In genomic region chr2:157457100-157457806, GRCm38 (mm10) we compare ENCODE assay signal across 8 mouse cellular contexts. TPM values are rescaled to one million over a fixed set of nuclear protein-coding genes. Genes with fewer than 3 reads are reported as not detected.
DNase-seq lines count a peak whose midpoint lies in the region; ATAC-seq lines count a peak whose summit lies in the region.

No protein-coding gene starts in this region.

- peak; percentile 94 for DNase-seq in 3134 (ENCODE audit: extremely low read depth, insufficient read length, low spot score)
- peak; percentile 93 for DNase-seq in adrenal gland, postnatal 25 days
- DNase-seq in heart, adult 18-20 months: peak; percentile 91 to 94
- DNase-seq in kidney, adult 18-20 months: peak; percentile 92
- DNase-seq in limb, embryonic 10.5 days (ENCODE audit: low spot score): peak; percentile 96
- peak; percentile 74 for DNase-seq in skeletal muscle tissue, adult 2 months (ENCODE audit: low read depth, low spot score)

- H3K4me3 ChIP-seq in embryonic facial prominence, embryonic 12.5 days: peak overlapping the region; percentile 31
- peak overlapping the region; percentile 52 for H3K4me3 ChIP-seq in limb, embryonic 10.5 days
- peak overlapping the region; percentile 34 for H3K4me3 ChIP-seq in midbrain, embryonic 12.5 days

- no peaks in the 10 kb centered on the region for H3K9me3 ChIP-seq in embryonic facial prominence, embryonic 12.5 days
- H3K9me3 ChIP-seq in limb, embryonic 10.5 days (replicated peaks): no peaks in the 10 kb centered on the region
- H3K9me3 ChIP-seq in midbrain, embryonic 12.5 days: no peaks in the 10 kb centered on the region

- H3K27me3 ChIP-seq in embryonic facial prominence, embryonic 12.5 days: no peaks in the 10 kb centered on the region
- H3K27me3 ChIP-seq in limb, embryonic 10.5 days (ENCODE audit: low read depth, poor library complexity, severe bottlenecking): peaks cover 6% of the 10 kb centered on the region; the same call in 1 of the 2 replicates
- peaks cover 11% of the 10 kb centered on the region; the same call in 1 of the 2 replicates for H3K27me3 ChIP-seq in midbrain, embryonic 12.5 days

- H3K27ac ChIP-seq in embryonic facial prominence, embryonic 12.5 days: peak overlapping the region; percentile 68
- H3K27ac ChIP-seq in limb, embryonic 10.5 days: peak overlapping the region; percentile 99
- H3K27ac ChIP-seq in midbrain, embryonic 12.5 days (replicated peaks): peak overlapping the region; percentile 85

- H3K4me1 ChIP-seq in embryonic facial prominence, embryonic 12.5 days: peaks cover 41% of the 10 kb centered on the region
- peaks cover 57% of the 10 kb centered on the region for H3K4me1 ChIP-seq in limb, embryonic 10.5 days
- peaks cover 52% of the 10 kb centered on the region for H3K4me1 ChIP-seq in midbrain, embryonic 12.5 days

- peak; percentile 77 for ATAC-seq in embryonic facial prominence, embryonic 12.5 days (ENCODE audit: insufficient number of reproducible peaks, insufficient read depth, low FRiP score, low TSS enrichment)
- ATAC-seq in midbrain, embryonic 12.5 days (ENCODE audit: low FRiP score, low read depth): peak; percentile 80

- H3K36me3 ChIP-seq in embryonic facial prominence, embryonic 12.5 days: peaks cover 54% of the 10 kb centered on the region
- H3K36me3 ChIP-seq in limb, embryonic 10.5 days: peaks cover 73% of the 10 kb centered on the region
- H3K36me3 ChIP-seq in midbrain, embryonic 12.5 days: peaks cover 18% of the 10 kb centered on the region

- 2% methylated on average over 56 of the region's 56 CpGs for WGBS in embryonic facial prominence, embryonic 12.5 days
- 1% methylated on average over 56 of the region's 56 CpGs for WGBS in limb, embryonic 10.5 days
- WGBS in midbrain, embryonic 12.5 days: under 1% methylated on average over 56 of the region's 56 CpGs

- peak overlapping the region; percentile 56 for H3K4me2 ChIP-seq in embryonic facial prominence, embryonic 12.5 days (replicated peaks)
- peak overlapping the region; percentile 54 for H3K4me2 ChIP-seq in midbrain, embryonic 12.5 days (replicated peaks)

- peak overlapping the region; percentile 48 for H3K9ac ChIP-seq in embryonic facial prominence, embryonic 12.5 days
- peak overlapping the region; percentile 61 for H3K9ac ChIP-seq in midbrain, embryonic 12.5 days (replicated peaks)

RNA-seq across cellular contexts. Expression of gene Src, which starts 39.0 kb away (rescaled TPM):
- 18.1 and 19.4 TPM in 2 replicates for total RNA-seq in adrenal gland, postnatal 25 days (2021)
- polyA plus RNA-seq in embryonic facial prominence, embryonic 12.5 days (2016; fragmentation: Nextera tagmentation; extraction: Ambion mirVana): 30.8 and 37.3 TPM in 2 replicates
- total RNA-seq in heart, adult 18-20 months (2021): 1 to 10 TPM; 4.2 to 4.8 TPM
- polyA plus RNA-seq in limb, embryonic 10.5 days (2016; fragmentation: Nextera tagmentation; extraction: Ambion mirVana): 21.7 and 26.2 TPM in 2 replicates
- polyA plus RNA-seq in midbrain, embryonic 12.5 days (2016; fragmentation: Nextera tagmentation; extraction: Ambion mirVana): 33.5 and 36.6 TPM in 2 replicates

Comparison
In these comparisons a context has a peak if more than half of its experiments do, and no peak if none do; other contexts are left out.
1. Peak in every context shown above with its lines: DNase-seq, ATAC-seq, H3K4me3 ChIP-seq and H3K27ac ChIP-seq.